In the genomic region with DNA sequence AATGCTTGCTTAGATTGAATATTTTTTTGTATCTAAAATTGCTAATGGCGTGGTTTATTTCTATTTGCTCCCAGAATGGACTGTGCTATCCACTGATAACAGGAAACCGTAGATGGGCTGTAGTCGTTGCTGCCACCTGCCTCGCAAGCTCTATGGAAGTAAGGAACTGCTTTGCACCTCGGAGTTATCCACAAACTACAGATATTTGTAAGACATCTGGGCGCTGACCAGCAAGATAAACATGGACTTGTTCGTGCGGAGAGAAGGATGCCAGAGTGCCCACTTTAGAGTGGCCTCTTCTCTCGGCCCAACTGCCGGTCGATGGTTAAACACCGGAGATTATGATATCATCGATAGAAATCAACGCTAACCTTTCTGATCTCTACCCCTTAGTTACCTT, we compare ENCODE assay signal across 8 mouse cellular contexts. TPM values are rescaled to one million over a fixed set of nuclear protein-coding genes. Genes with fewer than 3 reads are reported as not detected.
DNase-seq lines count a peak whose midpoint lies in the region; ATAC-seq and TF ChIP-seq lines count a peak whose summit lies in the region.

No protein-coding gene starts in this region.

- peaks cover 45% of the 10 kb centered on the region for H3K4me1 ChIP-seq in forebrain, embryonic 10.5 days
- H3K4me1 ChIP-seq in intestine, embryonic 15.5 days (replicated peaks), result peaks cover 17% of the 10 kb centered on the region
- H3K4me1 ChIP-seq in neural tube, embryonic 12.5 days, result peaks cover 18% of the 10 kb centered on the region

- no peaks in the 10 kb centered on the region for H3K36me3 ChIP-seq in forebrain, embryonic 10.5 days (replicated peaks)
- no peaks in the 10 kb centered on the region for H3K36me3 ChIP-seq in intestine, embryonic 15.5 days
- no peaks in the 10 kb centered on the region for H3K36me3 ChIP-seq in neural tube, embryonic 12.5 days

- H3K27me3 ChIP-seq in forebrain, embryonic 10.5 days (ENCODE audit: poor library complexity, severe bottlenecking), result peaks cover 100% of the 10 kb centered on the region
- peaks cover 90% of the 10 kb centered on the region for H3K27me3 ChIP-seq in intestine, embryonic 15.5 days (replicated peaks)
- peaks cover 98% of the 10 kb centered on the region for H3K27me3 ChIP-seq in neural tube, embryonic 12.5 days (replicated peaks)

- H3K4me3 ChIP-seq in layer of hippocampus, adult 2 months, result peak overlapping the region; percentile 27
- peak overlapping the region; percentile 60 for H3K4me3 ChIP-seq in forebrain, embryonic 10.5 days
- peak overlapping the region; percentile 39 for H3K4me3 ChIP-seq in intestine, embryonic 15.5 days (replicated peaks)
- H3K4me3 ChIP-seq in neural tube, embryonic 12.5 days, result peak overlapping the region; percentile 33

- ATAC-seq in intestine, embryonic 15.5 days, result no peak
- no peak for ATAC-seq in neural tube, embryonic 12.5 days (ENCODE audit: low FRiP score, low read depth)

- H3K9ac ChIP-seq in intestine, embryonic 15.5 days, result no peak overlapping the region
- H3K9ac ChIP-seq in neural tube, embryonic 12.5 days, result no peak overlapping the region

- 1% methylated on average over 14 of the region's 14 CpGs for WGBS in forebrain, embryonic 10.5 days
- WGBS in intestine, embryonic 15.5 days, result under 1% methylated on average over 14 of the region's 14 CpGs
- 2% methylated on average over 14 of the region's 14 CpGs for WGBS in neural tube, embryonic 12.5 days

- TF ChIP-seq CTCF in layer of hippocampus, adult 2 months (conservative IDR thresholded peaks at IDR 0.05), result no peak

- H3K9me3 ChIP-seq in forebrain, embryonic 10.5 days, result no peaks in the 10 kb centered on the region
- H3K9me3 ChIP-seq in intestine, embryonic 15.5 days, result no peaks in the 10 kb centered on the region
- H3K9me3 ChIP-seq in neural tube, embryonic 12.5 days, result no peaks in the 10 kb centered on the region

- no peak for DNase-seq in layer of hippocampus, adult 2 months (ENCODE audit: low spot score in 2 of 2)
- DNase-seq in layer of hippocampus, adult 9-11 months, result no peak
- no peak for DNase-seq in forebrain, embryonic 10.5 days (ENCODE audit: extremely low spot score, low spot score)
- DNase-seq in adrenal gland, postnatal 36 days, result no peak
- no peak for DNase-seq in spleen, postnatal 14 days (ENCODE audit: low spot score in 2 of 2)
- DNase-seq in adrenal gland, postnatal 14 days, result no peak

- H3K27ac ChIP-seq in layer of hippocampus, adult 2 months, result no peak overlapping the region
- no peak overlapping the region for H3K27ac ChIP-seq in forebrain, embryonic 10.5 days
- no peak overlapping the region for H3K27ac ChIP-seq in intestine, embryonic 15.5 days
- H3K27ac ChIP-seq in neural tube, embryonic 12.5 days, result no peak overlapping the region

- H3K4me2 ChIP-seq in intestine, embryonic 15.5 days (replicated peaks), result peak overlapping the region; percentile 86
- peak overlapping the region; percentile 72 for H3K4me2 ChIP-seq in neural tube, embryonic 12.5 days (replicated peaks)

RNA-seq across cellular contexts. Expression of a gene that starts 0.5 kb away (rescaled TPM):
- total RNA-seq in layer of hippocampus, adult 2 months (2021), result 1 to 10 TPM in 1 of 2 experiments, under 1 TPM in 1; 0.87 to 1.1 TPM
- 0.06 and 0.39 TPM in 2 replicates for polyA plus RNA-seq in forebrain, embryonic 10.5 days (2016; fragmentation: Nextera tagmentation; extraction: Ambion mirVana)
- polyA plus RNA-seq in intestine, embryonic 15.5 days (2015; fragmentation: Nextera tagmentation; extraction: Ambion mirVana), result 0.20 and 0.40 TPM in 2 replicates
- 8.3 and 9.2 TPM in 2 replicates for polyA plus RNA-seq in neural tube, embryonic 12.5 days (2016; fragmentation: Nextera tagmentation; extraction: Ambion mirVana)
- total RNA-seq in adrenal gland, postnatal 36 days (2021), result 1 to 10 TPM; 4.3 to 5.1 TPM
- 8.7 and 9.7 TPM in 2 replicates for total RNA-seq in adrenal gland, postnatal 14 days (2021)
